Comparison of ENCODE assay signal across 8 mouse cellular contexts in genomic region chr17:34116736-34117370, GRCm38 (mm10). TPM values are rescaled to one million over a fixed set of nuclear protein-coding genes. Genes with fewer than 3 reads are reported as not detected.
DNase-seq lines count a peak whose midpoint lies in the region; ATAC-seq and TF ChIP-seq lines count a peak whose summit lies in the region.

No protein-coding gene starts in this region.

- WGBS in liver, adult 2 months = 5% methylated on average over 7 of the region's 7 CpGs
- 52% methylated on average over 7 of the region's 7 CpGs for WGBS in hindbrain, embryonic 10.5 days
- 39% methylated on average over 7 of the region's 7 CpGs for WGBS in midbrain, embryonic 12.5 days

- no peak for ATAC-seq in midbrain, embryonic 12.5 days (ENCODE audit: low FRiP score, low read depth)

- H3K4me1 ChIP-seq in liver, adult 2 months (ENCODE audit: control insufficient read depth, insufficient read depth, low read length) = peaks cover 15% of the 10 kb centered on the region; the same call in 1 of the 2 replicates
- H3K4me1 ChIP-seq in brown adipose tissue, adult 24 weeks (ENCODE audit: control insufficient read depth, insufficient read depth, insufficient read length, low read length) = no peaks in the 10 kb centered on the region; the same call in 1 of the 2 replicates
- peaks cover 24% of the 10 kb centered on the region for H3K4me1 ChIP-seq in hindbrain, embryonic 10.5 days (replicated peaks)
- H3K4me1 ChIP-seq in midbrain, embryonic 12.5 days = peaks cover 24% of the 10 kb centered on the region

- peak overlapping the region; percentile 52 for H3K9ac ChIP-seq in liver, adult 2 months (ENCODE audit: low read depth, low read length)
- H3K9ac ChIP-seq in midbrain, embryonic 12.5 days (replicated peaks) = peak overlapping the region; percentile 96

- intact Hi-C loops in left cerebral cortex, postnatal 4 days (cut with DNase I) = loop anchor here (5.0 kb wide), 1 partner anchor 80 kb away; the partner anchor contains the start of gene Col11a2

- TF ChIP-seq POLR2A in liver, adult 2 months (IDR thresholded peaks at IDR 0.05; ENCODE audit: extremely low read depth, insufficient read depth, low read length) = no peak

- peak overlapping the region; percentile 95 for H3K4me3 ChIP-seq in liver, adult 2 months (ENCODE audit: insufficient read depth, low read depth, low read length)
- H3K4me3 ChIP-seq in brown adipose tissue, adult 24 weeks (ENCODE audit: insufficient read depth, low read depth, low read length) = peak overlapping the region; percentile 98
- H3K4me3 ChIP-seq in hindbrain, embryonic 10.5 days = peak overlapping the region; percentile 100
- H3K4me3 ChIP-seq in midbrain, embryonic 12.5 days = peak overlapping the region; percentile 99

- DNase-seq in liver, adult 2 months (ENCODE audit: extremely low read depth, low read depth, low spot score) = no peak
- no peak for DNase-seq in liver
- DNase-seq in hindbrain, embryonic 10.5 days (ENCODE audit: low spot score) = no peak
- DNase-seq in thymus, adult 18-20 months = no peak
- DNase-seq in left cerebral cortex, postnatal 4 days = no peak
- DNase-seq in kidney, adult 11 months = no peak

- no peaks in the 10 kb centered on the region for H3K9me3 ChIP-seq in hindbrain, embryonic 10.5 days
- H3K9me3 ChIP-seq in midbrain, embryonic 12.5 days = no peaks in the 10 kb centered on the region

- H3K36me3 ChIP-seq in liver, adult 2 months (ENCODE audit: control insufficient read depth, insufficient read depth, low read length) = peaks cover 63% of the 10 kb centered on the region
- H3K36me3 ChIP-seq in hindbrain, embryonic 10.5 days = peaks cover 78% of the 10 kb centered on the region
- H3K36me3 ChIP-seq in midbrain, embryonic 12.5 days = peaks cover 59% of the 10 kb centered on the region

- peak overlapping the region; percentile 98 for H3K4me2 ChIP-seq in midbrain, embryonic 12.5 days (replicated peaks)

- H3K27me3 ChIP-seq in liver, adult 2 months (ENCODE audit: control insufficient read depth, insufficient read depth, low read length) = no peaks in the 10 kb centered on the region
- no peaks in the 10 kb centered on the region for H3K27me3 ChIP-seq in hindbrain, embryonic 10.5 days (ENCODE audit: insufficient read depth, poor library complexity, severe bottlenecking)
- no peaks in the 10 kb centered on the region for H3K27me3 ChIP-seq in midbrain, embryonic 12.5 days

- H3K27ac ChIP-seq in liver, adult 2 months (replicated peaks; ENCODE audit: insufficient read depth, low read depth, low read length) = no peak overlapping the region
- H3K27ac ChIP-seq in brown adipose tissue, adult 24 weeks (replicated peaks; ENCODE audit: low read depth, low read length) = no peak overlapping the region
- H3K27ac ChIP-seq in hindbrain, embryonic 10.5 days = peak overlapping the region; percentile 30; the same call in 1 of the 2 replicates
- peak overlapping the region; percentile 22; the same call in 1 of the 2 replicates for H3K27ac ChIP-seq in midbrain, embryonic 12.5 days (replicated peaks)

- TF ChIP-seq CTCF in liver, adult 2 months (IDR thresholded peaks at IDR 0.05; ENCODE audit: low read depth, low read length) = no peak

- peaks cover 21% of the 10 kb centered on the region for H3K79me2 ChIP-seq in liver, adult 2 months (ENCODE audit: control insufficient read depth, insufficient read depth, low read length)

RNA-seq across cellular contexts. Expression of gene H2-DMa, which starts 2.5 kb away (rescaled TPM):
- 7.1 and 8.5 TPM in 2 replicates for total RNA-seq in liver, adult 2 months (2014; rRNA removed)
- 8.3 and 13.1 TPM in 2 replicates for polyA plus RNA-seq in liver, adult 2 months (2012; rRNA removed)
- polyA plus RNA-seq in brown adipose tissue, adult 24 weeks (2012; ENCODE audit: insufficient read depth, insufficient read length, missing spikeins) = 6.9 and 10.5 TPM in 2 replicates
- polyA plus RNA-seq in hindbrain, embryonic 10.5 days (2016; fragmentation: Nextera tagmentation; extraction: Ambion mirVana) = 5.8 and 7.7 TPM in 2 replicates
- 9.8 and 9.9 TPM in 2 replicates for polyA plus RNA-seq in midbrain, embryonic 12.5 days (2016; fragmentation: Nextera tagmentation; extraction: Ambion mirVana)
- 10 to 100 TPM; 19.5 to 20.5 TPM for total RNA-seq in left cerebral cortex, postnatal 4 days (2021)

RNA-seq across cellular contexts. Expression of gene Brd2, which starts 5.6 kb away (rescaled TPM):
- total RNA-seq in liver, adult 2 months (2014; rRNA removed) = 39.0 and 53.2 TPM in 2 replicates
- polyA plus RNA-seq in liver, adult 2 months (2012; rRNA removed) = 55.8 and 76.9 TPM in 2 replicates
- polyA plus RNA-seq in brown adipose tissue, adult 24 weeks (2012; ENCODE audit: insufficient read depth, insufficient read length, missing spikeins) = 82.7 and 86.3 TPM in 2 replicates
- polyA plus RNA-seq in hindbrain, embryonic 10.5 days (2016; fragmentation: Nextera tagmentation; extraction: Ambion mirVana) = 131 and 135 TPM in 2 replicates
- polyA plus RNA-seq in midbrain, embryonic 12.5 days (2016; fragmentation: Nextera tagmentation; extraction: Ambion mirVana) = 144 and 148 TPM in 2 replicates
- 100 to 1,000 TPM; 247 to 267 TPM for total RNA-seq in left cerebral cortex, postnatal 4 days (2021)

RNA-seq across cellular contexts. Expression of gene H2-Oa, which starts 24.7 kb away (rescaled TPM):
- total RNA-seq in liver, adult 2 months (2014; rRNA removed) = 0.28 and 0.47 TPM in 2 replicates
- 0.76 and 1.4 TPM in 2 replicates for polyA plus RNA-seq in liver, adult 2 months (2012; rRNA removed)
- polyA plus RNA-seq in brown adipose tissue, adult 24 weeks (2012; ENCODE audit: insufficient read depth, insufficient read length, missing spikeins) = not detected in 2 replicates
- 0.80 and 0.82 TPM in 2 replicates for polyA plus RNA-seq in hindbrain, embryonic 10.5 days (2016; fragmentation: Nextera tagmentation; extraction: Ambion mirVana)
- polyA plus RNA-seq in midbrain, embryonic 12.5 days (2016; fragmentation: Nextera tagmentation; extraction: Ambion mirVana) = 0.17 and 0.56 TPM in 2 replicates
- total RNA-seq in left cerebral cortex, postnatal 4 days (2021) = not detected

RNA-seq across cellular contexts. Expression of gene H2-DMb2, which starts 26.3 kb away (rescaled TPM):
- 0.74 and 1.7 TPM in 2 replicates for total RNA-seq in liver, adult 2 months (2014; rRNA removed)
- 1.1 and 3.1 TPM in 2 replicates for polyA plus RNA-seq in liver, adult 2 months (2012; rRNA removed)
- not detected in 2 replicates for polyA plus RNA-seq in brown adipose tissue, adult 24 weeks (2012; ENCODE audit: insufficient read depth, insufficient read length, missing spikeins)
- 0.11 and 0.24 TPM in 2 replicates for polyA plus RNA-seq in hindbrain, embryonic 10.5 days (2016; fragmentation: Nextera tagmentation; extraction: Ambion mirVana)
- 0.16 and 0.23 TPM in 2 replicates for polyA plus RNA-seq in midbrain, embryonic 12.5 days (2016; fragmentation: Nextera tagmentation; extraction: Ambion mirVana)
- total RNA-seq in left cerebral cortex, postnatal 4 days (2021) = under 1 TPM; 0.34 to 0.40 TPM

RNA-seq across cellular contexts. Expression of gene H2-DMb1, which starts 36.0 kb away (rescaled TPM):
- 4.2 and 6.6 TPM in 2 replicates for total RNA-seq in liver, adult 2 months (2014; rRNA removed)
- polyA plus RNA-seq in liver, adult 2 months (2012; rRNA removed) = 8.3 and 14.5 TPM in 2 replicates
- 11.1 and 14.7 TPM in 2 replicates for polyA plus RNA-seq in brown adipose tissue, adult 24 weeks (2012; ENCODE audit: insufficient read depth, insufficient read length, missing spikeins)
- polyA plus RNA-seq in hindbrain, embryonic 10.5 days (2016; fragmentation: Nextera tagmentation; extraction: Ambion mirVana) = 0.30 and 0.98 TPM in 2 replicates
- 0.16 and 0.73 TPM in 2 replicates for polyA plus RNA-seq in midbrain, embryonic 12.5 days (2016; fragmentation: Nextera tagmentation; extraction: Ambion mirVana)
- total RNA-seq in left cerebral cortex, postnatal 4 days (2021) = under 1 TPM; 0.46 to 0.97 TPM

Comparison
In these comparisons a context has a peak if more than half of its experiments do, and no peak if none do; other contexts are left out.
1. H3K27ac ChIP-seq: peak in hindbrain, embryonic 10.5 days (single experiment) and midbrain, embryonic 12.5 days (single experiment); none in liver, adult 2 months (single experiment) and brown adipose tissue, adult 24 weeks (single experiment).
2. Peak in every context shown above with its lines, with median percentiles within 50 percentile points of each other: H3K4me3 ChIP-seq.